Mouse (Mus musculus) C2C12 (cell line): ENCODE measurements around the gene Krt14.

ENCODE experiments used
- CTCF ChIP-seq: IDR thresholded peaks from one replicate; pipeline ENCODE4 v1.5.1; 2011; ENCODE audit not compliant: control insufficient read depth, insufficient read depth, insufficient read length
- MAX ChIP-seq: IDR thresholded peaks from one replicate; pipeline ENCODE4 v1.6.1; 2011; ENCODE audit warnings: mild to moderate bottlenecking, control low read depth
- MYOD1 ChIP-seq: IDR thresholded peaks from one replicate; pipeline ENCODE4 v1.6.1; 2011; ENCODE audit warnings: low read depth; ENCODE audit not compliant: control insufficient read depth, insufficient read length
- MYOG ChIP-seq: IDR thresholded peaks from one replicate; pipeline ENCODE4 v1.6.1; 2011; ENCODE audit not compliant: control insufficient read depth, insufficient read length; ENCODE audit errors: extremely low read depth

GRCm38 (mm10) chr11:100198666-100199065, 8.7 kb downstream of the Krt14 start:
- TF ChIP-seq MAX (no peak), CTCF (no peak), MYOG (no peak), MYOD1 (no peak)
